Mouse (Mus musculus) T-cell, adult 2 months (primary cell): ENCODE results near the gene Doc2g.
"Not testable (repeated sequence)": the region's sequence is repeated elsewhere in the genome, so short reads cannot be mapped to it uniquely, and the experiment has no call there.

Experiments
- DNase-seq: peaks from one replicate; pipeline ENCODE4 v3.0.0; 2022; ENCODE audit warnings: low spot score

Gene Doc2g

DNA sequence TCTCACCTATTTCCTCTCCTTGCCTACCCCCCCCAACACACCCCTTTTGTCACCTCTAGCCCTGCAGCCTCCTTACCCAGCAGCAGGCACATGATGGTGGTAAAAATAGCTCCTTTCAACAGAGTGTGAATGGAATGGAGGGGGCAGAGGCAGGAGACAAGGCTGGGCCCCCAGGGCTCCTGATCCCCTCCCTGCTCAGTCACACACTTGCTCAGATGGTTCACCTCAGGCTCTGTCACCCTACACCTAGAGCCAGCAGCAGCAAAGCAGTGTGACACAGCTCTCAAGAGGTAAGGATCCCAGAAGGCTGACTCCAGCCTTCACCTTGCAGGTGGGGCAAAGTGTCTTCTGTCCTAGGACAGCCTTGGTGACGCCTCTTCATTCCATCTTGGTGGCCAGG is at the start of gene Doc2g:
Doc2g (plus strand) TSS at position 202 of the 400 bp plus-strand sequence.
- no peak for DNase-seq

DNA sequence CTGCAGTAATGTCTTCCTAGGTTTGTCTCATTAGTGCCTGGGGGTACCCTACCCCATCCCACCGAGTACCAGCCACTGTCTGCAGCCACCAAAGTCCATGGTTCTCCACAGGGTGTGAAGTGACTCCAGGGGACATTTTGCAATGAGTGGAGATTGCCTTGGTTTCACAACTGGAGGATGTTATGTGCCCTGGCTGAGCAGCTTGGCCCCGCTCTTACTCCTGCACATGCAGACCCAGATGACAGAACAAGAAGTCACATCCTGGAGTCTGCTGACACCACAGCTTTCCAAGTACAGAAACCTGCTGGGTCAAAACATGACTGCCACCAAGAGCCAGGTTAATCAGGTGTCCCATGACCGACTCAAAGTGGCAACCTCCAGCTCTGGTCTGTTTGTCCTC is 48.1 kb upstream of the Doc2g start:
- DNase-seq: no peak

DNA sequence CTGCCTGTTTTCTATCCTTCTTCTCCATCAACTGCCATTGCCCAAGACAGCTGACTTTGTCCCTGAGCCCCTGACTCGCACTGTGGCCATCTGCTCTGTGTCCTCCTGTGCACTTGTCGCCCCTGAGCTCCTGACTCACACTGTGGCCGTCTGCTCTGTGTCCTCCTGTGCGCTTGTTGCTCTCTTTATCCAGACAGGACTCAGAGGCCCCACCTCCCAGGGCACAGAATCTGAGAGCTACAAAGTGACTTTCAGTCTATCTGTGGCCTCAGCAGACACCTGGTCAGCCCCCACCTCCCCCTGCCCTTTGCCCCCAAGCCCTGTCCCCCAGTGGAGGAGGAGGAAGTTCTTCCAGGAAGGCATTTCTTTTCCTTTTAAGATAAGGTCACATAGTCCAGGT is 47.3 kb upstream of the Doc2g start:
- DNase-seq: no peak

DNA sequence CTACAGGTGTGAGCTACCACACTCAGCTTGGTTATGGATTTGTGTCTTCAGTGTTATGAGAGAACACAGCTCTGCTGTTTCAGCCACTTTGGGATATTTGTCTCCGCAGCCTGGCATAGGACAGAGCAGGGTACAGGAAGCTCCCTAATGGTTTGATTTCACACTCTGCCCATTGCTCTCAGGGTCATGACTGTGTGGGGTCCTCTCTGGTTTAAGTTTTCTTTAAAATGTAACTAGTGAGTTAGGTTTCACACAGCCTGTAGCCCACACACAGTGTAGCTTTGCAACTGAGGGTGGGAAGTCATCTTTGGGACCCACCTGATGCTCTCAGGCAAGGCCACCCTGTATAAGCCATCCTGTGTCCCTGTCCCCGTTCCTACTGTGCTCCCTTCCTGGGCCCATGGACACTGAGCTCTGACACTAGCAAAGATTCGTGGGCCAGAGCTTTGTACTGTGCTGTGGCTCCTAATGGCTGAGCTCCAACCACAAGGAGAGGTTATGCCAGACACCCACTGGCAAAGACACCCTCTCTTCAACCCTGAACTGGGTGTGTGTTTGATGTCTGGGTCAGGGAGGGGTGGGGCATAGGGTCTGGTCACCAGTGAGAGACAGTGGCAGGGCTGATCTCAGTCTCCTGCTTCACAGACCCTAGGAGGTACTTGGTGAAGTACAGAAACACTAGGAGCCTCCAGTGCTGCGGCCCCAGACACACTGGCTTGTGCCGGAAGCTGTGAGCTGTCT is 45.6 kb upstream of the Doc2g start:
- not testable (repeated sequence) for DNase-seq

DNA sequence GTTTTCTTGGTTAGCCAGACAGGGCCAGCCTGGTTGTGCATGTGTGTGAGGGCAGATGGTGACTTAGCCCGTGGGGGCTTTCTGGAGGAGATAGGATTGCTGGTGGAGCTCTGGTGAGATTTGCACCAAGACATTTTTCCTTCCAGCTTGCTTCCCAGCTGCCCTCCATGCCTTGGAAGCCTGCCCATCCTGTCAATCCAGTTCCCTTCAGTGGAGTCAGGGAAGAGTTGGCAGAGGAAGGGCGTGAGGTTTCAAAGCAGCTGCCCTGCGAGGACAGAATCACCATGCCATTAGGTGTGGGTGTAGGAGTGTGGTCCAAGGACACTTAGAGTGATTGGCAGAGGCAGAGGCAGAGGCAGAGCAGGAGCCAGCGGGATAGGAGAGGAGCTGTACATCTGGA is 44.6 kb upstream of the Doc2g start, which contains the start of gene Aldh3b3:
Aldh3b3 (plus strand) TSS at position 176 of the 400 bp plus-strand sequence.
- DNase-seq: no peak

DNA sequence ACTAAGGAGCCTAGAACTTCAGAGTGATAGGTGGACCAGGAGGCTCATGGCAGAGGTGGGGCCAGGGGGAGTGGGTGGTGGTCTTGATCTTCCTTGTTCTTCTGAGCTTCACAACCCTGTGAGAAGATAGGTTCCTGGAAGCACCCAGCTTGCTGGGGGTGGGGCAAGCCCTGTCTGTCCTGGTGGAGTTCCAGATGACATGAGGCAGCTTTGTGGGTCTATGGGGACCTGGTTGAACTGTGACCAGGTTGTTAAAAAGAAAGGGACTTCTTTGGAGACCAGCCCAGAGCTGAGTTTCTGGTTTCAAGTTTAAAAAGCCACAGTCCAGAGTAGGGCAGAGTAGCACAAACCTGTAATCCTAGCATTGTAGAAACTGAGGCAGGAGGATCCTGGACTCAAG is 44.1 kb upstream of the Doc2g start:
- DNase-seq: no peak

DNA sequence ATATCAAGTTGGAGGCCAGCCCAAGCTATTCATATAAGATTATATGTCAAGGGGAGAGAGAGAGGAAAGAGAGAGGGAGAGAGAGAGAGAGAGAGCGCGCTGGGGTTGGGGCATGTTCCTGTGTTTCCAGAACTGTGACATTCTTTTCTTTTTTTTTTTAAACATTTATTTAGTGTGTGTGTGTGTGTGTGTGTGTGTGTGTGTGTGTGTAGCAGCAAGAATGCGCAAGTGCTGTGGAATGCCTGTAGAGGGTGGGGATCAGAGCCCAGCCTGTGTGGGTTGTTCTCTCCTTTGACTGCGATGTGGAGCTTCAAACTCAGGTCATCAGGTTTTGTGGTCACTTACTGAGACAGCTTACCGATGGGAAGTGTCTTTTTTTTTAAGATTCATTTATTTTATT is 42.9 kb upstream of the Doc2g start:
- DNase-seq: no peak

GRCm38 (mm10) chr19:3961805-3962204 is 41.3 kb upstream of the Doc2g start:
- DNase-seq: not testable (repeated sequence)

DNA sequence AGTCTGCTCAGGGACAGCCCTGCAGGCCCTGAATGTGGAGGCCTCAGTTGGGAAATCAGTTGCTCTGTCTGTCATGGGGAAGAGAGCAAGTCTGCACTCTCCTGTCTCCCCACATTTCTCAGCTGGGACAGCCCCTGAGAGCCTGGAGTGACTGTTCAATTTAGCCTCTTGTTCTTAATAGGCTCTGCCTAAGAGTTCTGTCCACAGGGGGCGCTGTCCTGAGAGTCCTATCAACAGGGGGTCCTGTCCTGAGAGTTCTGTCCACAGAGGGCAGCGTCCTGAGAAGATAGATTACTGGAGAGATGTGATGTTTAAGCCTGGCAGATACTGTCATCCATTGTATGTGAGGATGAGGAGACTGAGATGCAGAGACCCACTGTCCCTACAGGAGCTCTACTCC is 40.6 kb upstream of the Doc2g start:
- DNase-seq: no peak

- no peak for DNase-seq
Measured at GRCm38 (mm10) chr19:3964030-3964429, 39.1 kb upstream of the Doc2g start.

- no peak for DNase-seq
Measured at GRCm38 (mm10) chr19:3966330-3967075, 36.6 kb upstream of the Doc2g start.

- no peak for DNase-seq
Measured at GRCm38 (mm10) chr19:3967258-3967657, 35.9 kb upstream of the Doc2g start.

DNA sequence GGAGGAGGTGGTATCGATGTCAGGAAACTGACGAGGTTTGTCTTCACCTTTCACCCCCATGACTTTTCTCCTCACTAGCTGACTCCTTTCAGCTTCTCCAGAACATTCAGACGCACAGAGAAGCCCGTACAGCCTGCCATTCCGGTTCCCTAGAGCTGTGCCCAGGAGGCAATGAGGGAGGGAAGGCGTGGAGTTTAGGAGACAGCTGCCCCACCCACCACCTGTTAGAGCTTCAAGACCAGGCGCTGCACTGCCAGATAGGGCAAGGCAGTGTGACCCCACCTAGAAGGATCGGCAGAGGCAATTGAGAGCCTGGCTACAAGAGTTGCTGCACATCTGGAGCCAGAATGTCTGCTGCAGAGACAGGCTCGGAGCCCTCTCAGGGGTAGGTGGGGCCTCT is 30.9 kb upstream of the Doc2g start, which contains the start of gene Aldh3b2:
Aldh3b2 (plus strand) TSS at position 100 of the 400 bp plus-strand sequence.
- no peak for DNase-seq

GRCm38 (mm10) chr19:3974608-3975007 is 28.5 kb upstream of the Doc2g start:
- not testable (repeated sequence) for DNase-seq

DNA sequence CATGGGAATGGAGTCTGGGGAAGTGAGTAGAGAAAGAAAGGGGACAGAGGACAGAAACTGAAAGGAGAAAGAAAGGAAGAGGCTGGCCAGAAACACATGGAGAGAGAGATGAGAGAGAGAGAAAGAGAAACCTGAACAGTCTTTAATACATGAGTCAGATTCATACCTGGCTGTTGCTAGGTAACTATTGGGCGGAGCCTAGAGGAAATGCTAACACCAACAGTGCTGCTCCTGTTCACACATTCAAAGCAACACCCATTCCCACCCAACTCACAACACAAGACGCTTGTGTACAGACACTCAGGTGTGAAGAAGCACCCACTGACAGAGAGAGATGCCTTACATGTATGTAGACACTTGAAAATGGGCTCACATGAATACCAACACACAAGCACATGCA is 27.2 kb upstream of the Doc2g start:
- DNase-seq: no peak

- DNase-seq: peak; percentile 76
Measured at GRCm38 (mm10) chr19:3980309-3980708, 22.8 kb upstream of the Doc2g start.

DNA sequence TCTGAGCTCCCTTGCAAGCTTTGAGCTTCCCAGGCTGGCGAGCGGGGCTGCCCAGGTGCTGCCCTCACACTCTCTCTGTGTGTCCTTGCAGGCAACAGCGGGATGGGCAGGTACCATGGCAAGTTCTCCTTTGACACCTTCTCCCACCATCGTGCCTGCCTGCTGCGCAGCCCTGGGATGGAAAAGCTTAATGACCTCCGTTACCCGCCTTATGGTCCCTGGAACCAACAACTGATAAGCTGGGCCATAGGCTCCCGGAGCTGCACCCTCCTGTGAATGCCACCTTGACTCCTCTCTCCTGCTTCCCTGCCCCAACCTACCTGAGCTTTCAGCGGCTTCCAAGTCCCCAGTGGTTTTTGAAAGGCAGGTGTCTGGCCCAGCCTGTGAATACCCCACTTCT is 22.2 kb upstream of the Doc2g start:
- DNase-seq: no peak

- no peak for DNase-seq
Measured at GRCm38 (mm10) chr19:3983527-3984200, 19.4 kb upstream of the Doc2g start.

- no peak for DNase-seq
Measured at GRCm38 (mm10) chr19:3985261-3985681, 17.8 kb upstream of the Doc2g start.

DNA sequence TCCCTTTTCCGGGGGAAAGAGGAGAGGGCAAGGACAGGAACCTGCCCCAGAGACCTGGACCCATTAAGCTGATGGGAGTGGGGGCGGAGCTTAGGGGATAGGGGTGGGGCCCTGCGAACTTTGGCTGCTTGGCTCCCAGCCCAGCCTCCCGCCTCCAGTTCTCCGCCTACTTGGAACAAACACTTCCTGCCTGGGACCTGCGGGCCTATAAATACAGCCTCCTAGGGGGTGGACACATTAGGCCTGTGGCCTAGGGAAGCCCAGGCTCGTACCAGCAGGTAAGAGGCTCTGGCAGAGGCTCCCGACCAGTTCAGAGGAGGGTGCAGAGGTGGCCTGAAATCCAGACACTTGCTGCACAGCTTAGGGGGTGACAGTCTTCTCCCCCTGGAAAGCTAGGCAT is 16.8 kb upstream of the Doc2g start, which contains the start of gene Acy3:
Acy3 (plus strand) TSS at position 237 of the 400 bp plus-strand sequence.
- no peak for DNase-seq

GRCm38 (mm10) chr19:3988066-3988465 is 15.0 kb upstream of the Doc2g start:
- no peak for DNase-seq

DNA sequence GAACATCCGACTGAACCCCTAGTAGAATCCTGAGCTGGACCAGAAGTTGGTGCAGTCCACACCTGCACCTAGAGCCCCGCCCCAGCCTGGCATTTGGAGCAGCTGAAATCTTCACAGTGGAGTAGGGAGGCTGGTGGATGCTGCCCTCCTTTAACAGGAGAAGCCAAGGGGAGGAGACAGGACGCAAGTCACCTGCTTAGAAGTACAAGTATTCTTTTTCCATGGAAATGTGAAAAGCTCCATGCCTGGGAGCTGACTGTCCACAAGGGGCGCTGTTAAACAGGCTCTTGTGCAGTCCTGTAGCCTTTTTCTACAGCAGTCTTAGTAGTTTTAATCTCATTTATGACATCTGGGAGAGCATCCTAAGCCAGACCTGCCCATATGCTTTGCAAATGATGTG is 14.4 kb upstream of the Doc2g start:
- DNase-seq: no peak

GRCm38 (mm10) chr19:3990804-3991203 is 12.3 kb upstream of the Doc2g start:
- no peak for DNase-seq
